Mouse (Mus musculus) limb, embryonic 13.5 days (tissue): ENCODE data around the gene Adprhl2. TPM values are rescaled to one million over a fixed set of nuclear protein-coding genes. Genes with fewer than 3 reads are reported as not detected.

Experiments used
- polyA plus RNA-seq: library from polyadenylated mRNA; unstranded; fragments of >200 nt; fragmentation: Nextera tagmentation; extraction: Ambion mirVana; gene quantifications from 2 replicates; pipeline ENCODE4 v1.2.1, GENCODE M21; 2015

The Adprhl2 gene
- polyA plus RNA-seq, 1 experiment from 2014 or later: 91.5 TPM

Other genes starting within 250 kb of the Adprhl2 start
- gene Lsm10, start 225.1 kb downstream of the Adprhl2 start, polyA plus RNA-seq: 44.7 and 46.3 TPM in 2 replicates
- gene Stk40, start 217.7 kb downstream of the Adprhl2 start, polyA plus RNA-seq: 38.7 and 39.0 TPM in 2 replicates
- gene Eva1b, start 174.0 kb downstream of the Adprhl2 start, polyA plus RNA-seq: 74.5 and 77.5 TPM in 2 replicates
- gene Sh3d21, start 158.2 kb downstream of the Adprhl2 start, polyA plus RNA-seq: 9.3 and 10.5 TPM in 2 replicates
- gene Thrap3, start 118.9 kb downstream of the Adprhl2 start, polyA plus RNA-seq: 251 and 256 TPM in 2 replicates
- 46.5 and 49.9 TPM in 2 replicates for gene Map7d1, start 65.4 kb downstream of the Adprhl2 start, polyA plus RNA-seq
- gene Trappc3, start 59.4 kb downstream of the Adprhl2 start, polyA plus RNA-seq: 124 and 126 TPM in 2 replicates
- gene Col8a2, start 34.9 kb downstream of the Adprhl2 start, polyA plus RNA-seq: 39.8 and 42.7 TPM in 2 replicates
- gene Tekt2, start 4.0 kb upstream of the Adprhl2 start, polyA plus RNA-seq: 23.6 TPM in 2 replicates
- gene Ago3, start 107.9 kb upstream of the Adprhl2 start, polyA plus RNA-seq: 17.6 and 22.5 TPM in 2 replicates
- 4.9 and 5.5 TPM in 2 replicates for gene Ago1, start 146.9 kb upstream of the Adprhl2 start, polyA plus RNA-seq
- gene Ago4, start 211.8 kb upstream of the Adprhl2 start, polyA plus RNA-seq: 2.9 and 3.1 TPM in 2 replicates
- 44.0 and 46.3 TPM in 2 replicates for gene Clspn, start 235.2 kb upstream of the Adprhl2 start, polyA plus RNA-seq